Mouse (Mus musculus) layer of hippocampus, adult 9-11 months (tissue): ENCODE results near the gene Mapk8ip1.
A peak's percentile ranks its signal among the peaks of the same experiment; 100 is the strongest.

Experiments
- DNase-seq: peaks from one replicate; pipeline ENCODE4 v3.0.0; 2022

Gene Mapk8ip1

GRCm38 (mm10) chr2:92401091-92401561, at the start of gene Mapk8ip1:
Gene Mapk8ip1 (minus strand): TSS chr2:92401263.
- no peak for DNase-seq

- no peak for DNase-seq
Observed at GRCm38 (mm10) chr2:92447121-92447740, 46.2 kb upstream of the Mapk8ip1 start.

DNA sequence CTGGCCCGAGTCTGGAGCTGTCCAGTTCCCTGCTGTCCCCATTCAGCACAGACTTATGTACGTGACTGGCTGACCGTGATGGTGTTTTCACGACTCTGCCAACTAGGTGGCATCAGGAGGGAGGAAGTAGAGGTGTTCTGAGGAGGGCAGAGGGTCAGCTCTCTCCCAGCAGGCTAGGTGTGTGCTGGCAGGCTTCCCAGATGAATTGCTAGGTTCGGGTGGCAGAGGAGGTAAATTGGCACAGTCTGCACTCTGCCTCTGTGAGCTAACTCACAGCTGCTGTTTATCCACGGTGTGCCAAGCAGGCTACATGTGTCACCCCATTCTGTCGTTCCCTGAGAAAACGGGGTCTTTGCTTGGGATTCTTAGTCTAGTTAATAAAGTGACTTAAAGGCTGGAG, 45.6 kb upstream of the Mapk8ip1 start:
- DNase-seq, result no peak

DNA sequence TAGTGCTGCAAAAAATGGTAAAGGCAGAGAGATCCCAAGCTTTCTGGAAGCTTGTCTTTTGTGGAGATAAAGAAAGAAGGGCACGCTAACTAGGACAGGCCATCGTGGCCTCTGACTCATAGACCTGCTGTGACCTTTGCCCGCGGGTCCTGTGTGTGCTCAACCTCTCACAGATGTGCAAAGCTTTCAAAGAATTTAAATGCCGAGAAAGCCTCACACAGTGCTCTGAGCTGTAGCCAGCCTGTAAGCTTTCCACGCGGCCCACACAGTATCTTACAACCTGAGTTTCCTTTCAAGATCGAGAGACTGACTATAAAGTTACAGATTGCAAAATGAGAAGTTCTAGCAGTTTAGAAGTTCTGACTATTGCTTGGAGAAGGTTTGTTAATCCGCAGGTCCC, 44.8 kb upstream of the Mapk8ip1 start:
- no peak for DNase-seq

GRCm38 (mm10) chr2:92444376-92444775, 43.3 kb upstream of the Mapk8ip1 start:
- DNase-seq, result no peak

GRCm38 (mm10) chr2:92443313-92443712, 42.2 kb upstream of the Mapk8ip1 start:
- no peak for DNase-seq

DNA sequence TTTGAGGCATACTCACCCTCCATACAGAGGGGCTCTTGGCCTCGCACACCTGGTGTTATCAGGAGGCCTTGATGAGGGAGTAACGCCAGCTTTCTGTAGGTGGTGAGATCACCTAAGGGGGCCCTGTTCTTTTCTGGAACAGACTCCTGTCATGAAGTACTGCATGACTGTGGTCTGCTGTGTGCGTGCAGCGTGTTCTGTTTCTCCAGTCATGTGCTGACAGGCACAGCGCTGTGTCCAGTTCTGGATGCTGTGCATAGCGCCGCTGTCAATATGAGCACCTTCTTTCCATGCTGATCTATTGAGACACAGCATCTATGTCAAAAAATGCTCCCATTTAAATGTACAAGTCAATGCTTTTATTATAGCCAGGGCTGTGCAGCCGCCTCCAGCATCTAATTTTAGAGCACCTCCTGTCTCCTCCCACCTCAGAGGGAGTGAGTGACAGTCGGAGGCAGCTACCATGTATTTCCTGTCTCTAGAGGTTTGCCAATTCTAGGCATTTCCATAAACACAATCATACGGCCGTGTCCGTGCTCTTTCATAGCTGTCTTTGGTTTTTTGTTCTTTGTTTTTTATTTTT, 41.4 kb upstream of the Mapk8ip1 start:
- DNase-seq, result peak; percentile 88

DNA sequence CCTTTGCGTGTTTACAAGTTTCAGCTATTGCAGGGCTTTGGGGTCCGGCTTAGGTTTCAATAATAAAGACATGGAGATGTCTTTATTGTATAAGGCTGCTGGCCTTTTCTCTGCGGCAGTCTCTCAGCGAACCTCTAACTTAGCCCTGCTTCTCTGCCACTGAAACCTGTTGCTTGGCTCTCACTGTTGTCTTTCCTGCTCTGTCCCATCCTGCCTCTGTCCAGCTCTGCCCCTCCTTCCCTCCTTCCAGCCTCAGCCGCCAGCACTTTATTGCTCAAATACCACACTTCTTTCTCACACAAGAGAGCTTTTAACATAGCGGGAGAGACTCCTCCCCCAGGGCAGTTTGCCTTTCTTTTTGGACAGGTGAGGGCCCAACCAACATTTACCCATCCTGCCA, 39.4 kb upstream of the Mapk8ip1 start:
- no peak for DNase-seq

DNA sequence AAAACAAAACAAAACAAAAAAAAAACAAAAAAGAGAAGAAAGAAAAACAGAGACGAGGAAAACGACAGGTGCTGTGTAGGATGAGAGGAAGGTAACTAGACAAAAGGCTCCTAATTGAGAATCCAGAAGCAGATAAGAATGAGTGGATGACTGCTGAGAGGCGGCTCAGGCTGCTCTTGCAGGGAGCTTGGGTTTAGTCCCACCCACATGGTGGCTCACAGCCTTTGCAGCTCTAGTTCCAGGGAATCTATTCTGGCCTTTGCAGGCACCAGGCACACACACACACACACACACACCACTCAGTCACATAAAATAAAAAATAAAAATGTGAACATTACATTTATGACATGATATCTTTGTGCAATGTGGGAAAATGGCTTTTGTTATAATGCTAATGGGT, 37.5 kb upstream of the Mapk8ip1 start:
- peak; percentile 56 for DNase-seq

GRCm38 (mm10) chr2:92437875-92438274, 36.8 kb upstream of the Mapk8ip1 start:
- peak; percentile 86 for DNase-seq

GRCm38 (mm10) chr2:92437366-92437765, 36.3 kb upstream of the Mapk8ip1 start:
- DNase-seq, result no peak

DNA sequence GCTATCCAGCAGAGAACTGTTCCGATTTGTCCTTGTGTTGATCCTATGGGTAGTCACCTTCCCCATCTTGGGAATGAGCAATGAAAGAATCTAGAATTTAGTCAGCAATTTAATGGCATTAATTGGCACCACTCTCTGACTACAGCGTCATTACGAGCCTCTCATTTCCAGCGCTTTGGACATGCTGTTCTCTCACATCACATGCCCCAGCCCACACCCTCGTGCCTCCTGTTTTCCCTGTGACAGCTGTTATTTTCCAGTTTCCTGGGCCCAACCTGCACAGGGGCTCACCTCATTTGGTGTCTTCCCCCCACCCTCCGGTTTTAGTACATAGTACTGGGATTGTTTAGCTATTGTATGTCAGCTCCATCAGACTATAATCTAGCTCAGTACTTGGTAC, 34.0 kb upstream of the Mapk8ip1 start:
- peak; percentile 55 for DNase-seq

- DNase-seq, result no peak
Observed at GRCm38 (mm10) chr2:92434375-92434745, 33.3 kb upstream of the Mapk8ip1 start.

- DNase-seq, result peak; percentile 99
Observed at GRCm38 (mm10) chr2:92433578-92434374, 32.7 kb upstream of the Mapk8ip1 start, which contains the start of gene Cry2. Gene Cry2 (minus strand): TSS chr2:92434043.

- no peak for DNase-seq
Observed at GRCm38 (mm10) chr2:92432299-92433295, 31.5 kb upstream of the Mapk8ip1 start.

- DNase-seq, result no peak
Observed at GRCm38 (mm10) chr2:92431611-92432179, 30.6 kb upstream of the Mapk8ip1 start.

- peak; percentile 75 for DNase-seq
Observed at GRCm38 (mm10) chr2:92430723-92431541, 29.9 kb upstream of the Mapk8ip1 start.

DNA sequence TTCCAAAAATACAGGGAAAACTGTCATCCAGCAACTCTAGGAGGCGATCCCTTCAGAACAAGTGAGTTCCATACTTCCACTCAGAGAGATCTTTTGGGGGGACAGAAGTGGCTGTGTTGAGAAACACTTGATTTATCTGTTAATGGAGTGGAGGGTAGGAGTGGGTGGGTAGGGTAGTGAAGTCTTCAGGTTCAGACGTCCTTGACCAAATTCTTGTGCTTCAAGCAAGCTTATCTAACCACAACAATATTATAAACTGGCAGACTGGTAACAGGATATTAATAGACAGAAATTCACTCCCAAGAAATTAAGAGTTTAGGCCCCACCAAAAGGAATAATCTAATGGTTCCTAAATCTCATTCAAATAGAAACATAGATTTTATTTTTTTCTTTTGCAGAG, 29.0 kb upstream of the Mapk8ip1 start:
- no peak for DNase-seq

DNA sequence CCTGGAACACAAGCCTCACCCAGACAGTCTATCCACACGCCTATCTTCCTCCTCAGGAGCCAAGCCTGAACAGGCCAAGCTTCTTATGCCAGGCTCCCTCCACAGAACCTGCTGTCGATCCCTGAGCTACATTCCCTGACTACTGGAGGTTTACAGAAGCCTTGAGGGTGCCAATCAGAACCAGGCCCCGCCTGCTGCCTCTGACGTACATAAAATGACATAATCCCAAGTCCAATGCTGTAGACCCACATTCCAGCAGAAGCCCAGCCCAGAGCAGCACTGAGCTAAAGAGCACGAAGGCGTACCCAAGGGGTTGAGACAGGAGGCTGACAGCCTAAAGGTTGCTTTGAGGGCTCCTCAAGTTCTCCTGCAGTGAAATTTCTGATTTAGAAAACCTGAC, 26.8 kb upstream of the Mapk8ip1 start:
- peak; percentile 89 for DNase-seq

DNA sequence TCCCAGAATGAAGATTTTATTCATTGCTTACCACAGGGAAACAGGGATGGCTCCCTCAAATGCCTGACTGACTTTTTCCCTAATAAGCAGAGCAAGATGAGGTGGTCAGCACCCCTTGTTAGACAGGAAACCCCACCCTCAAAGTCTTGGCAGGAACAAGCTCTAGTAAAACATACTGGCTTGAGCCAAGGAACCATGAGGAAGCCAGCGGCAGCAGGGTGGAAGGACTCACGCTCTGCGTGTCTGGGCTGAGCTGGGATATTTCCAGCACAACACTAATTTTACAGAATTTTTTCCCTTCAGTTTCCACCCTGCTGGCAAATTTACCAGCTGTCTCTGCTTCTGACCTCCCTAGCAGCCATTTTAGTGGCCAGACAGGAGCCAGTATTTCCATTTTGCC, 25.4 kb upstream of the Mapk8ip1 start:
- DNase-seq, result no peak

DNA sequence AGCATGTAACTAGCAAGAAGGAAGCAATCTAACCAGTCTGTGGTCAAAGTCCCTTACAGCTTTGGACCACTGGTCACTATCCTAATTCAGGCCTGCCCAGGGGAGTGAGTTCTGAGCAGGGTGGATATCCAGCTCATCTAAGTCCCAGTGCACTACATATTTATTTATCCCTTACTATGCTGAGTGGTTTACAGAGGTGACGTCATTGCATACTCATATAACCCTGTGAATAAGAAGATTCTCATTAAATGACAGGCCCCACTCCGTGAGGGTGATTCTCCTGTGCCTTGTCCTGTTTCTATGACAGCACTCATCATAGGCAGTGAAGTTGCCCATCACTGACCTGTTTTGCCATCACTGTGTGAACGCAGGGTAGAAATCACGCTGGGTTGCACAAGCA, 24.3 kb upstream of the Mapk8ip1 start:
- DNase-seq, result no peak
